Mouse (Mus musculus) small intestine, adult 2 months (tissue): Measurements from ENCODE around the gene Arhgap42.

Source experiments
- CTCF ChIP-seq: fragments of 200-500 bp; IDR thresholded peaks from 2 replicates; pipeline ENCODE4 v1.5.1; 2012; ENCODE audit warnings: low read depth, mild to moderate bottlenecking, control low read depth, inconsistent platforms, low read length, moderate library complexity, mixed read lengths; ENCODE audit not compliant: insufficient replicate concordance, insufficient read length; ENCODE audit errors: extremely low read depth
- POLR2A ChIP-seq: fragments of 200-500 bp; IDR thresholded peaks from 2 replicates; pipeline ENCODE4 v1.6.1; 2012; ENCODE audit warnings: low read depth, mild to moderate bottlenecking, control low read depth, inconsistent platforms, low read length, moderate library complexity

- TF ChIP-seq CTCF (no peak), POLR2A (no peak)
Measured at GRCm38 (mm10) chr9:9210464-9210863, 28.4 kb downstream of the Arhgap42 start.
